Mouse (Mus musculus): ENCODE results near the gene Nupr1.

GRCm38 (mm10) chr7:126668452-126668851, 37.8 kb upstream of the Nupr1 start:
- TF ChIP-seq CTCF (IDR thresholded peaks at IDR 0.05; ENCODE audit: low read depth) = no peak
- TF ChIP-seq EP300 (IDR thresholded peaks at IDR 0.05; ENCODE audit: low read depth) = no peak

Data from liver, embryonic 14.5 days (tissue).